10 mouse cellular contexts compared by ENCODE assay signal in the genomic region with DNA sequence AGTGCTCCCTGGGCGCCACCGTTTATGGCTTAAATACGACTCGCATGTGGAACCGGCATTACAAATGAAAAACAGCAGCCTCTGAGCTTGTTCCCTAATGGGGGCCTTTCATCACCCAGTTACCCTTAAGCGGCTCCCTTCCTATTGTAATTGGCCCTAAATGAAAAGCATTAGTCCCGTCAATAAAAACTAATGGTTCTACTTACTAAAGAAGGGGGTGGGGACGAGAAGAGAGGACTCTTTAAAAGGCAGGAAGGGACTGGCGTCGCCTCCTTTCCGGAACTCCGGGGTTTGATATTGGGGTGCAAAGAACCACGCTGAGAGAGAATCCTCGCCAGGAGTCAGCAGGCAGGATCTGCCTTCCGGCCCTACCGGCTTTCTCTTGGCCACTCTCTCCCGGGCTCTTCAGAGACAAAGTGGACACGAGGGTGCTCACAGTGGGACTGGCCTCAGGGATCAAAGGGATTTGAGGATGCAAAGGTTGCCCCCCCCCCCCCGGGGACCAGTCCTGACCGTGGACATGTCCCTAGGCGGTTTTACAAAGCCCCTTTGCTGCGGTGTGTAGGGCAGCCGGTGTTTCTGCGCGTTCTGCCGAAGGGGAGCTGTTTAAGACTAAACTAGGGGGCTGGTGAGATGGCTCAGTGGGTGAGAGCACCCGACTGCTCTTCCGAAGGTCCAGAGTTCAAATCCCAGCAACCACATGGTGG.
DNase-seq lines count a peak whose midpoint lies in the region; ATAC-seq and TF ChIP-seq lines count a peak whose summit lies in the region.
"Had no signal": no experiment of that assay in that cellular context is flagged by ENCODE, and none has a peak within 500 bp of the region (broad histone marks: within the 10 kb centered on the region; RNA-seq: fewer than 3 reads in every experiment).

No protein-coding gene starts in this region.

- peaks cover 20% of the 10 kb centered on the region for H3K27me3 ChIP-seq in heart, embryonic 14.5 days (ENCODE audit: control insufficient read depth, insufficient read depth, low read length)
- peaks cover 34% of the 10 kb centered on the region for H3K27me3 ChIP-seq in embryonic facial prominence, embryonic 12.5 days
- H3K27me3 ChIP-seq in hindbrain, postnatal 0 days (ENCODE audit: insufficient read depth, low read length): 0 out of 2 replicates have a peak, but pooled peaks cover 6% of the 10 kb centered on the region
- peaks cover 31% of the 10 kb centered on the region for H3K27me3 ChIP-seq in neural tube, embryonic 12.5 days (replicated peaks)
- H3K27me3 ChIP-seq in cerebellum, adult 2 months (ENCODE audit: control insufficient read depth, insufficient read depth, low read length): no peaks in the 10 kb centered on the region; the same call in 1 of the 2 replicates

- WGBS in heart, embryonic 14.5 days: 5% methylated on average over 28 of the region's 28 CpGs
- 3% methylated on average over 28 of the region's 28 CpGs for WGBS in embryonic facial prominence, embryonic 12.5 days
- WGBS in hindbrain, postnatal 0 days: 4% methylated on average over 28 of the region's 28 CpGs
- 2% methylated on average over 28 of the region's 28 CpGs for WGBS in neural tube, embryonic 12.5 days
- WGBS in cerebellum, adult 2 months: 6% methylated on average over 28 of the region's 28 CpGs

- H3K4me2 ChIP-seq in heart, embryonic 14.5 days (ENCODE audit: low read length): peak overlapping the region; percentile 47
- H3K4me2 ChIP-seq in embryonic facial prominence, embryonic 12.5 days (replicated peaks): peak overlapping the region; percentile 43
- peak overlapping the region; percentile 47 for H3K4me2 ChIP-seq in hindbrain, postnatal 0 days (ENCODE audit: low read depth, low read length)
- H3K4me2 ChIP-seq in neural tube, embryonic 12.5 days (replicated peaks): peak overlapping the region; percentile 55

- DNase-seq in heart, postnatal 4 days: no peak
- no peak for DNase-seq in hindbrain, postnatal 0 days (ENCODE audit: low spot score)
- no peak for DNase-seq in cerebellum, adult 2 months
- no peak for DNase-seq in kidney, adult 18-20 months
- no peak for DNase-seq in urinary bladder, adult 18-20 months (ENCODE audit: low spot score in 2 of 2)
- DNase-seq: lung, adult 2 months had no signal

- peaks cover 2 to 5% of the 10 kb centered on the region in 2 experiments; a peak in 1 of 4 replicates for H3K4me1 ChIP-seq in heart, embryonic 14.5 days (ENCODE audit: control insufficient read depth in 2 of 2, insufficient read depth in 2 of 2, low read length in 2 of 2)
- peaks cover 31% of the 10 kb centered on the region for H3K4me1 ChIP-seq in embryonic facial prominence, embryonic 12.5 days
- H3K4me1 ChIP-seq in hindbrain, postnatal 0 days (ENCODE audit: insufficient read depth, low read length): no peaks in the 10 kb centered on the region
- H3K4me1 ChIP-seq in neural tube, embryonic 12.5 days: peaks cover 15% of the 10 kb centered on the region
- H3K4me1 ChIP-seq in cerebellum, adult 2 months (ENCODE audit: control insufficient read depth, insufficient read depth, low read length): no peaks in the 10 kb centered on the region

- peak overlapping the region; percentile 8 to 16; a peak in 1 of 4 replicates for H3K4me3 ChIP-seq in heart, embryonic 14.5 days (ENCODE audit: control insufficient read depth in 1 of 2, insufficient read depth in 1 of 2, low read depth in 1 of 2, low read length in 2 of 2)
- H3K4me3 ChIP-seq in embryonic facial prominence, embryonic 12.5 days: peak overlapping the region; percentile 10; the same call in 1 of the 2 replicates
- H3K4me3 ChIP-seq in hindbrain, postnatal 0 days (ENCODE audit: low read length): peak overlapping the region; percentile 12
- peak overlapping the region; percentile 9; the same call in 1 of the 2 replicates for H3K4me3 ChIP-seq in neural tube, embryonic 12.5 days
- no peak overlapping the region for H3K4me3 ChIP-seq in cerebellum, adult 2 months (replicated peaks; ENCODE audit: insufficient read depth, low read depth, low read length)

- no peaks in the 10 kb centered on the region for H3K9me3 ChIP-seq in heart, embryonic 14.5 days (ENCODE audit: control insufficient read depth, low read length)
- no peaks in the 10 kb centered on the region for H3K9me3 ChIP-seq in embryonic facial prominence, embryonic 12.5 days
- H3K9me3 ChIP-seq in hindbrain, postnatal 0 days (ENCODE audit: low read length): 0 out of 2 replicates have a peak, but pooled peaks cover 8% of the 10 kb centered on the region
- H3K9me3 ChIP-seq in neural tube, embryonic 12.5 days: 0 out of 2 replicates have a peak, but pooled peaks cover 4% of the 10 kb centered on the region

- no peak for TF ChIP-seq CTCF in hindbrain, postnatal 0 days (IDR thresholded peaks at IDR 0.05; ENCODE audit: low read depth)
- no peak for TF ChIP-seq CTCF in cerebellum, adult 2 months (IDR thresholded peaks at IDR 0.05; ENCODE audit: borderline replicate concordance, insufficient read depth, low read depth, low read length)

- ATAC-seq in heart, embryonic 14.5 days (ENCODE audit: insufficient number of reproducible peaks, insufficient read depth, low FRiP score, low read depth): no peak
- 0 out of 2 replicates have a peak, but pooled peaks have one; percentile 12 for ATAC-seq in embryonic facial prominence, embryonic 12.5 days (ENCODE audit: insufficient number of reproducible peaks, insufficient read depth, low FRiP score, low TSS enrichment)
- ATAC-seq in hindbrain, postnatal 0 days: 0 out of 2 replicates have a peak, but pooled peaks have one; percentile 38
- ATAC-seq in neural tube, embryonic 12.5 days (ENCODE audit: low FRiP score, low read depth): peak; percentile 48; the same call in 1 of the 2 replicates
- ATAC-seq: inflammation-experienced regulatory T-cells, adult 6 months had no signal

- TF ChIP-seq POLR2A in cerebellum, adult 2 months (IDR thresholded peaks at IDR 0.05; ENCODE audit: borderline replicate concordance, insufficient read depth, low read length): no peak

- H3K36me3 ChIP-seq in heart, embryonic 14.5 days (ENCODE audit: control insufficient read depth, insufficient read depth, low read length): no peaks in the 10 kb centered on the region
- no peaks in the 10 kb centered on the region for H3K36me3 ChIP-seq in embryonic facial prominence, embryonic 12.5 days
- H3K36me3 ChIP-seq in hindbrain, postnatal 0 days (ENCODE audit: insufficient read depth, low read length): no peaks in the 10 kb centered on the region
- no peaks in the 10 kb centered on the region for H3K36me3 ChIP-seq in neural tube, embryonic 12.5 days

- no peak overlapping the region for H3K27ac ChIP-seq in heart, embryonic 14.5 days (replicated peaks in 1 of 2; ENCODE audit: control insufficient read depth in 1 of 2, insufficient read depth in 1 of 2, low read depth in 2 of 2, low read length in 2 of 2)
- H3K27ac ChIP-seq in embryonic facial prominence, embryonic 12.5 days: peak overlapping the region; percentile 65; the same call in 1 of the 2 replicates
- H3K27ac ChIP-seq in hindbrain, postnatal 0 days: no peak overlapping the region
- no peak overlapping the region for H3K27ac ChIP-seq in neural tube, embryonic 12.5 days
- H3K27ac ChIP-seq in cerebellum, adult 2 months (ENCODE audit: insufficient read depth, low read length): no peak overlapping the region

- 0 out of 2 replicates have a peak overlapping the region, but pooled peaks have one; percentile 4 for H3K9ac ChIP-seq in heart, embryonic 14.5 days (ENCODE audit: low read length)
- no peak overlapping the region for H3K9ac ChIP-seq in embryonic facial prominence, embryonic 12.5 days
- H3K9ac ChIP-seq in hindbrain, postnatal 0 days (replicated peaks; ENCODE audit: low read length): no peak overlapping the region
- H3K9ac ChIP-seq in neural tube, embryonic 12.5 days: peak overlapping the region; percentile 29; the same call in 1 of the 2 replicates

Comparison
In these comparisons a context has a peak if more than half of its experiments do, and no peak if none do; other contexts are left out.
1. H3K9ac ChIP-seq: peak in heart, embryonic 14.5 days (single experiment) and neural tube, embryonic 12.5 days (single experiment); none in embryonic facial prominence, embryonic 12.5 days (single experiment) and hindbrain, postnatal 0 days (single experiment).
2. Peak in every context shown above with its lines, with median percentiles within 50 percentile points of each other: H3K4me2 ChIP-seq.